Mouse (Mus musculus) brain, embryonic 18.5 days (tissue): ENCODE data around the gene Peg12.

ENCODE experiments used
- DNase-seq: peaks from one replicate; pipeline ENCODE4 v3.0.0-alpha.2; 2012; ENCODE audit warnings: low read depth, low spot score

Gene Peg12

DNA sequence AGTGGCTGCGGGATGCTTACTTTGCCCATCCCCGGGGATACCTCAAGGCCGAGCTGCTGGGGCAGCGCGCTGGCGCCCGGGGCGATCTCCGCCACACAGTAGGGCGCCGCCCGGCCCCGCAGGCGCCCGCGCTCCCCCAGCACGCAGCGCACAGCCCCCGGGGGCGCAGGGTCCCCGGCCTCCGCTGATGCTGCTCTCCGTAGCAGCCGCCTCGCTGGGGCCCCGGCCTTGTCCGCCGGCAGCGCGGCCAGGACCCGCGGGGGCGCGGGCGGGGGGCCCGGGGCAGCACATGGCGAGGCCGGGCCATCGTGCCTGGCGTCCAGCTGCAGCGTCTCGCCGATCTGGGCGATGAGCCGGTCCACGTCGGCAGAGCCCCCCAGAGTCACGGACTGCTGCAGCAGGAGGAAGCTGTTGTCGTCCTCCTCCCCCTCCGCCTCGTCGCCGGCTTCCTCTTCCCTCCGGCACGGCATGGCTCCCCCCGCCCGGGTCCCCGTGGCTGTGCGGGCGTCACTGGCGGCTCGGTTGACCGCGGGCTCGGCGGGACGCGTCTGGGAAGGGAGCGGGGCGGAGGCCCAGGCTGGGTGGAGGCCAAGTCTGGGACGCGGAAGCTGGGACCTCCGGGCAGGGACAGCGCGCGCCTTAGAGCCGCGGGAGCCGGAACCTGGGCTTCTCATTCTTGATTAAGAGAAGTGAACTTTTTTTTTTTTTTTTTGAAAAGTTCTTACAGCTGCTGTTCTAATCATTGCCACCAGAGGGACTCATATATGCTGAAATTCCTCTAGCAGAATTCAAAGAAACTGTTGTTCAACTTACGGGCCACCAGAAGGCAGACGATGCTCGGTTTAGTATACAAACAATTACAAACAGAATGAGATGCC is at the start of gene Peg12:
Peg12 (minus strand) TSS at position 633 of the 878 bp plus-strand sequence.
- peak; percentile 30 for DNase-seq

DNA sequence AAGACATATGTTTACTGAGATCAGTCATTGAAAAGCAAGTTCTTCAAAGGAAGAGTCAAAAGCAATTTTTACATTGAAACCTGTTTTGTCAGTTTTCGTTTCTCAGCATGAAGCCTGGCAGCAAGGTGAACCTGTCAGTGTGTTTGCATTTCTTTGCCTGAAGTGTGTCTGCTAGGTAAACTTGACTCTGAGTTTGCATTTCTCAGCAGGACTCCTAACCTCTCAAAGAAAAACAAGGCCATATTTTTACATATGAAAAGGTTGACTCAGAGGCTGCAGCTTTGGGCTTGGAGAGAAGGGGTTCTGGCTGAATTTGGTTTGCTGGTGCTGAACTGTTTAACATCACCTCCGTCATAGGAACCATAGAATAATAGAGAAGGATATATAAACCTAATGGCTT is 21.8 kb upstream of the Peg12 start:
- DNase-seq = no peak

DNA sequence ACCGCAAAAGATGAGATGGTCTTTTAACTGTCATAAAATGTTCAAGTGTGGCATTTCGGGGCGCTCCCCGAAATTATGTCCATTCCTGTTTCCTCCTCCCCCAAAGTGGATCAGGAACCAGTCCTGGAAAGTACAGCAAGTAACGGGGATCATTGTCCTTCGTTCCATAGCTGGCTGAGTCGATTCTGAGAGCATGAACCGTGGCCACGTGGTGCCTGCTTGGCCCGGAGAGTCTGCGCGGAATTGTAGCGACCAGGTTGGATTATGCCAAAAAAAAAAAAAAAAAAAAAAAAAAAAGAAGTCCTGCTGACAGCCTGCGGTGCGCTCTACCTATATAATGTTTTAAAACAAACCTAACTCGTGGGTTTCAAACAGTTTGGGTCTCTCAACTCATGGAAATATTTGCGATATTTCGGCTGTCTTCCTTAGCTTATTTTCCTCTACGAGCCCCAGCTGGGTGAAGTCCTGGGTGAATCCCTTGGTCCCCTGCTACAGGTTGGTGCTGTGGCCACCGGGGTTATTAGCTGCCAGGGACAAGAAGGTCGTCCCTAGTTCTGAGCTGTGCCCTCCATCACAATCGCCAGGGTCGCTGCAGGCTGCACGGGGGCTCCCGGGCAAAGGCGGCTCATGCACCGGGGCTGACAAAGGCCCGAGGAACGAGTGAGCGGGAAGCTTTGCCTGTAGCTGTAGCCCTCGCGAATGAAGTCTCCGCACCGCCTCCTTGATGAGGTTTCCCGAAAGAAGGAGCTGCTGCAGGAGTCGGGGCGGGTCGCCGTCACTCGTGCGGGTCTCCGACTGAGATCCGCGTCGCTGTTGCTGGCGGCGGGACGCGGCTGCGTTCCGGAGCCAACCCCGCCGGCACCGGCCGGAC is 1.1 kb downstream of the Peg12 start:
- DNase-seq = no peak

DNA sequence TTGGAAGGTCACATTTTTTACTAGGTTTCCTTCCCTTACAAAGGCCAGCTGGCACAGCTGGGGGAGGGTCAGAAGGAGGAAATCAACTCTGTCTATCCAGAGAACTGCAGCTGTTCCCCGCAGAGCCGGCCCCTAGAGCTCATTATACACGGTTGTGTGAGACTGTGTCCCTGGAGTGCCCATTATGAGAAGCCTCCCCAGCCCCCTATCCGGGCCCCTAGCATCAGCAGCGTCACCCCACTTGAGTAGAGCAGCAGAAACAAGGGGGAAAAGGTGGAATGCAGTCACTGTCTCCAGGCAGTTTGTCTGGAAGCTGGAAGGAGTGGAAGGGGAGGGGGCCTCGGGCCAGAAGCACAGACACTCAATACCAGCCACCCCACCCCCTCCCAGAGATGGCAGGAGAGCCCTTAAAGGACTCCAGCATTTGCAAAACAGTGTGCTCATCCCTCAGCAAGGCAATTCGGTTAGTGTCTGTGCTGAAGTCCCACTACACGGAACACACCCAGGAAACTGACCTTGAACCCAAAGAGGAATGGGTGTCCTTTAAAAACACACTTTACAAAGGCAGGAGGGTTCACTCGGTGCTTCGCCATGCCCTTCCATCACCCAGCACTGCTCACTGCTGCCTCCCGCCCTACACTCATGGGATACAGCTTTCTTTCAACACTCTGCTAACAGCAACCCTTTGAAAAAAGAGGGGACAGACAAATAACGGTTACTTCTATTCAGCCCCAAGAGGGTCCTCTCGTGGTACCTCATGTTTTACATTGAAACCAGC is 1.9 kb downstream of the Peg12 start:
- DNase-seq = no peak

DNA sequence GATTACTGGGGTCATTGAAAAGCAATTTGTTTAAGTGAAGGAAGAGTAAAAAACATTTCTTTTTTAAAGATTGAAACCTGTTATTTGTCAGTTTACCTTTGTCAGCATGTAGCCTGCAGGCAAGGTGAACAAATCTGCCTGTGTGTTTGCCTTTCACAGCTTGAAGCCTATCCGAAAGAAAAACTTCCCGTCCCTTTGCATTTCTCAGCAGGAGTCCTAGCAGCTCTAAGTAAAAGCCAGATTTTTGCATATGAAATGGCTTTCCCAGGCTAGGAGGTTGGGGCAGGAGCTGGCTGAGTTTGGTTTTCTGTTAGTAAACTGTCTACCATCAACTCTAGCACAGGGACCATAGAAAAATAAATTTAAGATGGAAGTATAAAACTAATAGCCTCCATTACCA is 12.0 kb downstream of the Peg12 start:
- DNase-seq = no peak

DNA sequence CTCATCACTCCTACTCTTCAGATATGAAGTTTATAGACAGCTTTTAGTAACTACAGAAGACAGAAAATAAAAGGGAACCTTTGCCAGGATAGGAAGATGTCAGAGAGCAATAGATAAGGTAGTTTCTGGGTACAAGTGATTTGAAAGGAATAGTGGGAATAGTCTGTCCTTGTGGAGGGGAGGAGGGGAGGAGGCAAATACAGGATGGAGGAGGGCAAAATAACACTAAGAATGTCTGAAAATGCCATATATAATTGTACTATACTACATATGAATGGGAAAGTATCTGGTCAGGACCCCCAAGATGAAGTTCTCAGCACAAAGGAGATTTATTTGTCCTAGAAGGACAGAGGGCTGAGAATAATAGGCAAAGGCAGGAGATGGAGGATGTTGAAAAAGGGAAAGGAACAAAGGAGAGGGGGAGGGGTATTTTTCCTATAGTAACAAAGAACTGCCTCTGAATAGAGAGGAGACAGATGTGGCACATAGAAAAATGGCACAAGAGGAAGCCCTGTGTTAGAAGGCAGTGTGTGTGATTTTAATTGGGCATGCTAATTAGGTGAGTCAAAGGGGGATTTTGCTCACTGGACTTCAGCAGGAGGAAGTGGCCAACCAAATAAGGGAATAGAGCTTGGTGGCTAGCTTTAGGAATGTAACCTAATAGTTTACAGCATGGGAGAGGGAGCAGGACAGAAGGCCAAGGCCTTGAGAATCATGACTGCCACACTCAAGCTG is 18.7 kb downstream of the Peg12 start:
- DNase-seq = no peak

DNA sequence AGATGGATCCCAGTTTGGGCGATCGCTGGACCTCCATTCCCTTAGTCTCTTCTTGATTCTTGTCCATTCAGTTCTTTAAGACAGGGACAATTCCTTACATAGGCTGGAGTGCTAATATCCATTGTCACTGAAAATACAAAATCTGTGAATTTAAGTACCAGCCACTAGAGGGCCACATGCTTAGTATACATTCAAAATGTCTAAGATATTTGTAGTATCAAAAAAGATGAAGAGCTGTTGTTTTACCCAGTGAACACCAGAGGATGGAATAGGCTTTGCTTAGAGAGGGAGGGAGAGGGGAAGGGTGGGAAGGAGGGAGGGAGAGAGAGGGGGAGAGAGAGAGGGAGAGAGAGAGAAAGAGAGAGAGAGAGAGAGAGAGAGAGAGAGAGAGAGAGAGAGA is 27.9 kb downstream of the Peg12 start:
- no peak for DNase-seq

DNA sequence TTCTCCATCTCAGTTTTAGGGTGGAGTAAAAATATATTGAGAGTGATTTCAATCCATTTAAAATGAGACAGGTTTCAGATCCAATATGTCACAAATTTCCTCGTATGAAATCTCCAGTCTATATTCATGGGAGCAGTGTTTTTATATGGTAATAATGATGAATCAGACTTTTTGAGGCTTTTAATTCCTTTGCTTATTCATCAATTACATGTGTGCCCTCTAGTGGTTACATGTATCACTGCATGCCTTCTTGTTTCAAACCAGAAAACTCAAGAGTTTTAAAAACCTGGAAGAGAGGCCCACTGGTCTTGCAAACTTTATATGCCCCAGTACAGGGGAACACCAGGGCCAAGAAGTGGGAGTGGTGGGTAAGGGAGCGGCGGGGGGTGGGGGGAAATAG is 31.1 kb downstream of the Peg12 start:
- DNase-seq = no peak

DNA sequence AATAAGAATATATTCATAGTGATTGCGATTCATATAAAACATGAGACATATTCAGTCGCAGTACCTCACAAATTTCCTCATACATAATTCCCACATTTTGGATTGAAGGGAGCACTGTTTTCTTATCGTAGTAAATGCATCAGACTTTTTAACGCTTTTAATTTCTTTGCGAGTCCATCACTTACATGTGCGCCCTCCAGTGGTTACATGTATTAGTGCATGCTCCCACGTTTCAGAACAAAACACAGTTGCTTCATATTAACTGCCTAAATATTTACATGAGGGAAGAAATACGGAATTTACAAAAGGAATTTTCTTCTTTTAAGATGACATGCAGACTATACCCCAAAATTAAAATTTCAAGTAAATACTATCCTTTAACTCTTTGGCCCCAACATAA is 36.0 kb downstream of the Peg12 start:
- no peak for DNase-seq

DNA sequence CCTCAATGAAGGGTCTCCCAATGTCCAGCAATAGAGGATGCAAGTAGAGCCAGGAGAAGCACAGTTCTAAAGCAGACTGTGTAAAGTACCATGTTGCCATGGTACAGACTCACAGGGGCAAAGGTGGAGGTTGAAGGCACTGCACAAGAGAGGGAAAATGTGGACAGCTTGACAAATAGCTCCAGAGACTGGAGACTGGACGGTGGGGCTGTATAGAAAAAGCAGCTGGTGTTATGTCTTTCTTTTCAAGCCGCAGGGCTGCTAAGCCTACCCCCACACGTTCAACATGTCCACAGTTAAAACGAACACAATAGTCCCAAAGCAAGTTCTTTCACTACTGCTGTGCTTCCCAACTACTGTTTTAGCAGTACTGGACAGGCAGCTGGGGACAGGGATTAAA is 41.1 kb downstream of the Peg12 start:
- DNase-seq = no peak

DNA sequence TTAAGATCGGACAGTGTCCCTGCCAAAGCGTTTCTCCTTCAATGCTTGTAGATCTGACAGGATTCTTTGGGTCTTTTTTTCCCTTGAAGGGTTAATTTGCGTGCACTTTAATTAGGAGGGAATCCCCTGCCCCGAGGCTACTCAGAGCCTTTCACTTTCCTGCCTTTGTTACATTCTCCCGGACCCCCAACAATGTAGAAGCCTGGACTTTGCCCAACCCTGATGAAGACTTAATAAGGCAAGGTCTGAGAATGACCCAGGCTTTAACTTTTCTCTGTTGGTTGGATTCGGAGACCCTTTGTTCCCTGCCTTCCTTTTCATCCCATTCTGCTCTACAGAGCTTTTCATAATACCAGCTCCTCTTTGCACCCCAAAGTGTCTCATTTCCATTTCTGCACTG is 43.7 kb downstream of the Peg12 start:
- DNase-seq = no peak

DNA sequence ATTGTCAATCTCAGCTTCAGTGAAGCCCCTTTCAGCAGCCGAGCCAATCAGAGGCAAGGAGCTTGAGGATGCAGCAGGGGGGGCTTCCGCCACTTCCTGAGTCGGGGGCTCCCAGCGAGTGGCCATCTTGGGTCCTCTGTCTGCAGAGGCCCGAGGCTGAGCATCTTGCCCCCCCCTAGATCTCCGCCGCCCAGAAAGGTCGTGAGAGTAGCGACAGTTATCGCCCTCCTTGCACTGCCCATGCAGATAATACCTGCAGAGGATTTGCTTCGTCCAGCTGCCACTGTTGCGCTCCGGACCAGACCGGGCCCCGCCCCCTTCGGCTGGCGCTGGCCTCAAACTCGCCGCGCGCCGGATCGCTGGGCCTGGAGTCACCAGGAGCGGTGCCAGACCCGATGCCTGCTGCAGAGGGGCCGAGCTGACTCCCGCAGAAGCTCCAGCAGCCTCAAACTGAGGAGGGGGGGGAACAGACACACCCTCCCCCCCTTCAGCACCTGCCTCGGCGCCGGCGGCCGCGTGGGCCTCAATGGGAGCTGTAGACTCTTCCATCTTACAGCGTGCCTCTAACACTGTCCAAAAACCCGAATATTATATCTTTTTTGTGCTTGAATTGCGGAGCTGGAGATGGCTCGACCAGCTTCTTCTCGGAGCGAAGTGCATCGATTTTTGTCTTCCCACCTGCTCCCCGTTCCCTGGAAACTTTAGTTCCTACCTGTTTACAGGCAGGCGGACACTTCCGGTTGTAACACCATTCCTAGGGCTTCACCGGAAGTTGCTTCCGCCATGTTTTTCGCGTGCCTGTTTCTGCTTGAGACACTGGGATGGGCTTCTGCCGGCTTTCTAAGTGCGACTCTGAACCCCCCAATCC is 44.6 kb downstream of the Peg12 start, which contains the start of gene Mkrn3:
Mkrn3 (minus strand) TSS at position 647 of the 868 bp plus-strand sequence.
- DNase-seq = peak; percentile 81

DNA sequence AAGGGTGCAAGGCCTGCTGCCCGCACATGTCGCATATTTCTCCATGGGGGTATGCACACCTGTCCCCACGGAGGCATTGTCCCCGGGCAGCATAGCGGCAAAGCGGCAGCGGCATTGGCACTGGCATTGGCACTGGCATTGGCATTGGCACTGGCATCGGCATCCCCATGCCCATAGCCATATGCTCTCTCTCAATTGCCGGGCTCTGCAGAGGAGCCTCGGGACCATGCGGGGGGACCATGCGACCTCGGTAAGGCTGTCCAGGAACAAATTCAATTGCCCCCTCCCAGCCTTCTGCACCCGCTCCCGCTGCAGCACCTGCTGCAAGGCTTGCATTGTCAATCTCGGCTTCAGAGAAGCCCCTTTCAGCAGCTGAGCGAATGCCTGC is 45.2 kb downstream of the Peg12 start:
- DNase-seq = no peak

DNA sequence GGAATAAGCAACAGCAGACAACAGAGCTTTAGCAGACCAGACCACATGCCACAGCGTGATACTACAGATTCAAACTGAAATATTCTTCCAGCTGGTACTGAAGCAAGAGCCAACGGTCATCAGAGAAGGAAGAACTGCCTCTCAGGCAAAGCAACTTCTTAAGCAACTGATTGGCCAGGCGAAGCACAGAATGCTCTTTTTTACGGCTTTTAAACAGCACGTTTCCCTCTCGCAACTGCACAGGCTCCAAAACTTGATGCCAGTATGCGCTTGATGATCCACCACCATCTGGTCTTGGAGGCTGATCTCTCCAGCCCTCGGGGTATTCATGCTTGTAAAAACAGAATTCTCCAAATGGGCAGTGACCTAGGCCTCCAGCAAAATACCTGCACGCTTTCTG is 46.0 kb downstream of the Peg12 start:
- DNase-seq = no peak

DNA sequence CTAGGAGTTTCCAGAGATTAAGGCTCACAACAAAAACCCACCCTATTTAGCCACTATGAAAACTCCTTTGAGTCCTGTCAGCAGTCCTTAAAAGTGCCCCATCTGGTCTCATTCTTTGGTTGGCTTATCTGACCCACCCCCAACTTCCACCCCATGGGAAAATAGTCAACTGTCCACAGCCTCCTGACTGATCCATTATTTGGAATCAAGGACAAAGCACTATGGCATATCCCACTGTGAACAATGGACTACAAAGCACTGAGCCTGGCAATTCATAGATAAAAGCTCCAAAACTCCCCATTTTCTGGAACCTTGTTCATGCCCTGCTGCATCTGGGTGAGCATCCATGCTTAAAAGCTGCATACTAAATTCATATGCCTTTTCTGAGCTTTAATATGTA is 48.1 kb downstream of the Peg12 start:
- DNase-seq = no peak

DNA sequence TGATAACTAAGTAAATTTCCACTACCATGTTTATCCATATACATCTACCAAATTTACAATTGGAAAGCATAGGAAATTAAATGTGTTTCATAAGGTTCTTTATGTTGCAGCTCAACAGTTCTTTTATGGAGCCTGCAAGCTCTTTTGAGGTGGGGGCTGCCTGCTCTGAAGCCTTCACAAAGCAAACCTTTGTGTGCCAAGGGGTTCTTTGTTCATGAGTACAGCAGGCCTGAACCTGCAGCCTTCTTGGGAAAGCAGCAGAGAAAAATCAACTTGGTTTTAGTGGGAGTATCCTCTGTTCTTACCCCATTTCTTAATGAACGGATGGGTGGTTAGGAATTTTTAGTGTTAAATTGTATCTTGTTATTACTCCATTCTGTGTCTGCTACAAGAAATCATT is 49.1 kb downstream of the Peg12 start:
- no peak for DNase-seq
